Mouse (Mus musculus): ENCODE measurements around the gene Dgat2l6. TPM values are rescaled to one million over a fixed set of nuclear protein-coding genes. Genes with fewer than 3 reads are reported as not detected.

Gene Dgat2l6
- polyA plus RNA-seq, 1 experiment from 2014 or later = not detected

GRCm38 (mm10) chrX:100556026-100556425 lies 31.4 kb downstream of the Dgat2l6 start:
- Histone ChIP-seq H3K9me3 (no peaks in the 10 kb centered on the region), H3K9ac (no peak overlapping the region), H3K27me3 (peaks cover 10% of the 10 kb centered on the region; the same call in 1 of the 2 replicates), H3K4me1 (no peaks in the 10 kb centered on the region), H3K27ac (no peak overlapping the region), H3K4me3 (no peak overlapping the region), H3K36me3 (no peaks in the 10 kb centered on the region), H3K4me2 (no peak overlapping the region)
- WGBS = 84% methylated on average over 3 of the region's 3 CpGs
- ATAC-seq (ENCODE audit: insufficient number of reproducible peaks, insufficient read depth, low FRiP score, low TSS enrichment, low read depth) = no peak

GRCm38 (mm10) chrX:100565696-100566095 lies 41.1 kb downstream of the Dgat2l6 start:
- Histone ChIP-seq H3K27me3 (peaks cover 13% of the 10 kb centered on the region), H3K4me1 (no peaks in the 10 kb centered on the region), H3K27ac (no peak overlapping the region), H3K9ac (no peak overlapping the region), H3K4me2 (no peak overlapping the region), H3K4me3 (no peak overlapping the region), H3K36me3 (no peaks in the 10 kb centered on the region), H3K9me3 (no peaks in the 10 kb centered on the region)
- ATAC-seq (ENCODE audit: insufficient number of reproducible peaks, insufficient read depth, low FRiP score, low TSS enrichment, low read depth) = no peak
- WGBS = 80% methylated on average over 3 of the region's 3 CpGs

- H3K27ac ChIP-seq = no peak within 1 kb of the TSS
- no peaks in the 10 kb centered on the region for H3K36me3 ChIP-seq
- H3K4me3 ChIP-seq = no peak within 1 kb of the TSS
- WGBS = 91% methylated on average over 1 of the region's 1 CpGs
- peaks cover 14% of the 10 kb centered on the region for H3K27me3 ChIP-seq
- no peak for ATAC-seq (ENCODE audit: insufficient number of reproducible peaks, insufficient read depth, low FRiP score, low TSS enrichment, low read depth)
- H3K9ac ChIP-seq = no peak within 1 kb of the TSS
- no peak within 1 kb of the TSS for H3K4me2 ChIP-seq
- H3K4me1 ChIP-seq = no peaks in the 10 kb centered on the region
- H3K9me3 ChIP-seq = no peaks in the 10 kb centered on the region
These were observed 47.3 kb downstream of the Dgat2l6 start, which contains the start of gene Awat1 for GRCm38 (mm10) chrX:100571951-100572350. Gene Awat1, plus strand, starts transcription at chrX:100572251.

- no peaks in the 10 kb centered on the region for H3K4me1 ChIP-seq
- H3K4me3 ChIP-seq = no peak within 1 kb of the TSS
- no peaks in the 10 kb centered on the region for H3K36me3 ChIP-seq
- peaks cover 46% of the 10 kb centered on the region for H3K27me3 ChIP-seq
- no peak for ATAC-seq (ENCODE audit: insufficient number of reproducible peaks, insufficient read depth, low FRiP score, low TSS enrichment, low read depth)
- H3K9me3 ChIP-seq = no peaks in the 10 kb centered on the region
- H3K27ac ChIP-seq = no peak within 1 kb of the TSS
- H3K9ac ChIP-seq = no peak within 1 kb of the TSS
- 67% methylated on average over 4 of the region's 4 CpGs for WGBS
- no peak within 1 kb of the TSS for H3K4me2 ChIP-seq
These were observed 70.2 kb downstream of the Dgat2l6 start, which contains the start of gene P2ry4 for GRCm38 (mm10) chrX:100594791-100595190. Gene P2ry4, minus strand, starts transcription at chrX:100594869.

Other genes starting within 250 kb of the Dgat2l6 start
- gene Otud6a, start 95.8 kb upstream of the Dgat2l6 start, polyA plus RNA-seq (2015; fragmentation: Nextera tagmentation; extraction: Ambion mirVana) = not detected in 2 replicates
- gene Awat2, start 82.1 kb upstream of the Dgat2l6 start, polyA plus RNA-seq (2015; fragmentation: Nextera tagmentation; extraction: Ambion mirVana) = 0.46 and 0.58 TPM in 2 replicates
- 43.7 and 45.4 TPM in 2 replicates for gene Igbp1, start 30.5 kb upstream of the Dgat2l6 start, polyA plus RNA-seq (2015; fragmentation: Nextera tagmentation; extraction: Ambion mirVana)
- gene Awat1, start 47.4 kb downstream of the Dgat2l6 start, polyA plus RNA-seq (2015; fragmentation: Nextera tagmentation; extraction: Ambion mirVana) = not detected in 2 replicates
- gene P2ry4, start 70.0 kb downstream of the Dgat2l6 start, polyA plus RNA-seq (2015; fragmentation: Nextera tagmentation; extraction: Ambion mirVana) = not detected in 2 replicates
- gene Arr3, start 80.7 kb downstream of the Dgat2l6 start, polyA plus RNA-seq (2015; fragmentation: Nextera tagmentation; extraction: Ambion mirVana) = not detected in 2 replicates
- 27.1 and 27.9 TPM in 2 replicates for gene Kif4, start 100.9 kb downstream of the Dgat2l6 start, polyA plus RNA-seq (2015; fragmentation: Nextera tagmentation; extraction: Ambion mirVana)
- gene Pdzd11, start 101.7 kb downstream of the Dgat2l6 start, polyA plus RNA-seq (2015; fragmentation: Nextera tagmentation; extraction: Ambion mirVana) = 117 and 133 TPM in 2 replicates
- 2.8 and 3.7 TPM in 2 replicates for gene Gdpd2, start 205.0 kb downstream of the Dgat2l6 start, polyA plus RNA-seq (2015; fragmentation: Nextera tagmentation; extraction: Ambion mirVana)
- 6.7 and 9.4 TPM in 2 replicates for gene Dlg3, start 242.9 kb downstream of the Dgat2l6 start, polyA plus RNA-seq (2015; fragmentation: Nextera tagmentation; extraction: Ambion mirVana)

Measured in embryonic facial prominence, embryonic 13.5 days (tissue).